Mouse (Mus musculus) kidney, adult 2 months (tissue): ENCODE measurements around the gene Pramef8. TPM values are rescaled to one million over a fixed set of nuclear protein-coding genes. Genes with fewer than 3 reads are reported as not detected.
"Not testable (repeated sequence)": the region's sequence is repeated elsewhere in the genome, so short reads cannot be mapped to it uniquely, and the experiment has no call there.

Source experiments
- DNase-seq: peaks from one replicate; pipeline ENCODE4 v3.0.0; 2021
- H3K27ac ChIP-seq: fragments of 200-500 bp; 2 replicates; pipeline ENCODE4 v1.5.1; 2012; ENCODE audit warnings: low read depth, low read length, control low read depth, inconsistent platforms; ENCODE audit not compliant: insufficient read depth
- H3K27me3 ChIP-seq: fragments of 200-500 bp; replicated peaks from 2 replicates; pipeline ENCODE4 v1.6.1; 2012; ENCODE audit warnings: mild to moderate bottlenecking, moderate library complexity, low read length, inconsistent platforms; ENCODE audit not compliant: control insufficient read depth, insufficient read depth
- H3K36me3 ChIP-seq: fragments of 200-500 bp; 2 replicates; pipeline ENCODE4 v1.6.1; 2012; ENCODE audit warnings: mild to moderate bottlenecking, moderate library complexity, low read length, inconsistent platforms; ENCODE audit not compliant: control insufficient read depth, insufficient read depth
- H3K4me1 ChIP-seq: fragments of 200-500 bp; 2 replicates; pipeline ENCODE4 v1.6.1; 2011; ENCODE audit warnings: low read length; ENCODE audit not compliant: control insufficient read depth, insufficient read depth
- H3K4me3 ChIP-seq: fragments of 200-500 bp; 2 replicates; pipeline ENCODE4 v1.5.1; 2011; ENCODE audit warnings: mild to moderate bottlenecking, low read depth, low read length, control low read depth; ENCODE audit not compliant: insufficient read depth
- CTCF ChIP-seq: fragments of 200-500 bp; conservative IDR thresholded peaks from 2 replicates; pipeline ENCODE4 v1.5.1; 2011; ENCODE audit warnings: low read depth, mild to moderate bottlenecking, control low read depth, low read length, moderate library complexity, mixed read lengths; ENCODE audit not compliant: insufficient read depth, insufficient read length
- POLR2A ChIP-seq: fragments of 200-500 bp; IDR thresholded peaks from one replicate; pipeline ENCODE4 v1.6.1; 2011; ENCODE audit warnings: low read depth, low read length, control low read depth
- WGBS: fragments of 180-500 bp; shearing (Covaris S2); methylation state at CpG from one replicate; pipeline ENCODE4 v1.1.7; 2018; 5-methylcytosine and 5-hydroxymethylcytosine counted together
- polyA plus RNA-seq: library from polyadenylated mRNA; depleted of rRNA; stranded (reverse); fragments of >200 nt; gene quantifications from 2 replicates; pipeline ENCODE4 v1.2.3, GENCODE M21; 2012; rRNA removed

Pramef8 gene
- polyA plus RNA-seq, 1 experiment: 5.1 TPM

DNA sequence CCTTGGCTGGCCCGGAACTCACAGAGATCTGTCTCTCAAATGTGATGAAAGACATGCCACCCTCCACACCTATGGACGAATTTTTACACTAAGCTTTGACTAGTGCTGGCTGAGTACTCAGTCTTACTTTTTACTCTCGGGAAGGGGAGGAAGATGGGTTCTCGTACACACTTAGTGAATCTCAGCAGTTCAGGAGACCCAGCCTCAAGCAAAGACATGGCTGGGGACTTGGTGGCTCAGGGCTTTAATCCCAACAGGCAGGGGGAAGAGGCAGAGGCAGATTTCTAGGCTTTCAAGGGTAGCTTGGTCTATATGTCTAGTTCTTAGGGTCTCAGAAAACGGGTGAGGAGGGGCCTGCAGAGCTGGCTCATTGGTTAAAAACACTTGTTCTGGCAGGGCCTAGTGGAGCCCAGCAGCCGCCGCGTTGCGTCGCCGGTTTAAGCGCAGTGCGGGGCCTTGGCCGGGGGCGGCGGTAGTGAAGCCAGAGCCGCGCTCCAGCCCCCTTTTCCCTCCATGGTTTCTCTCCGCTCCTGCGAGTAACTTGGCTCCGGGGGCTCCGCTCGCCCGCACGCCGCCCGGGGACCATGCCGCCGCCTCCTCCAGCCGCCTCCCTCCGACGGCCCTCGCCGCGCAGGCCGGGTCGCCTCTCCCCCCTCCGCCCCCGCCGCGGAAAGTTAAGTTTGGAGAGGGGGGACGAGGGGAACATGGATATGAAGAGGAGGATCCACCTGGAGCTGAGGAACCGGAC, 23.1 kb upstream of the Pramef8 start:
- 7% methylated on average over 43 of the region's 43 CpGs for WGBS
- Histone ChIP-seq H3K36me3 (no peaks in the 10 kb centered on the region), H3K4me3 (peak overlapping the region; percentile 30; the same call in 1 of the 2 replicates), H3K27me3 (no peaks in the 10 kb centered on the region), H3K4me1 (no peaks in the 10 kb centered on the region), H3K27ac (no peak overlapping the region)
- no peak for TF ChIP-seq POLR2A
- peak; percentile 13 for DNase-seq

DNA sequence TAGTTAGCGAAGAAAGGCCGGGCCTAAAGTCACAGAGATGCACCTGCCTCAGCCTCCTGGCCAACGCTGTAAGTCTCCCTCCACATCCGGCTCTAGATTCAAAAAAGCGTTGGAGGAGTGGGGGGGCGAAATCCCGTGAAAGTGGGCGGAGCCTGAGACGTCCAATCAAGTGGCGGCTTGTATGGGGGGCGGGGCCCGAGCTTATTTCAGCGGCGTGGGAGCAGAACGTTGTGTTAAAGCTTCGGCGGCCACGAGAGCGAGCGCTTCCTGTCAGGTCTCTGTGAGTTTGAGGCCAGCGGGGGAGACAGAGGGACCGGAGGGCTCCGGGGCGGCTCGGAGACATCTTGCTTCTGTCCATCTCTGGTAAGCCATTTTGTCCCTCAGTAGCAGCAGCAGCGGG, 18.0 kb upstream of the Pramef8 start, which contains the start of gene Pramel1:
Gene Pramel1 (plus strand): TSS at position 248 of the 400 bp plus-strand sequence.
- TF ChIP-seq POLR2A (no peak), CTCF (no peak)
- Histone ChIP-seq H3K27me3 (no peaks in the 10 kb centered on the region), H3K27ac (no peak within 1 kb of the TSS), H3K4me1 (no peaks in the 10 kb centered on the region), H3K36me3 (no peaks in the 10 kb centered on the region), H3K4me3 (no peak within 1 kb of the TSS)
- WGBS: 80% methylated on average over 26 of the region's 26 CpGs
- no peak for DNase-seq

DNA sequence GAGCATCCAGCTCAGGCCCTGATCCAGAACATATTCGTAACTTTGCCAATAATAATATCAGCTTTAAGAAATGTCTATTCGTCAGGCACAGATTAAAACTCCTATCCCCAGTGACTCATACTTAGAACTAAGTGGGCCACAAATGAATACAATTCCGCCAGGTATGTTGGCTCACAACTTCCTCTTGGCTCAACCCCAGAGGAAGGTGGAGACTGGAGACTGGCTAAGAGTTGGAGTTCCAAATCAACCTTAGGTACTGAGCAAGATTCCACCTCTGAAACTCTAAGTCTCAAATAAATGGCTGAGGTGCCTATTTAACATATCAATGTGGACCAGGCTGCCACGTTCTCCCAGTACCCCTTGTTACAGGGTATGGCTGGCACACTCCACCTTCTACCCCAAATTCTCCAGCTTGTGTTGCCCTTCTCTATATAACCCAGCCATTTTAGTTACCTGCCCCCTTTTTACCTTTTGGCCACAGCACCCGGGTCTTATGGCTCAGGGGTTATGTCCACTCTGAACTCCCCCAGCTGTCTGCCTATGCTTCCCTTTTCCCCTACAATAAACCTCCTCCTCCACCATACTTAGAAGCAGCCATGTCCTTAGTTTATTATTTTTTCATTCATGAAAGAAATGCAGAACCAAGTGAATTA, 534 bp upstream of the Pramef8 start:
- no peaks in the 10 kb centered on the region for H3K4me1 ChIP-seq
- no peaks in the 10 kb centered on the region for H3K36me3 ChIP-seq
- 0 out of 2 replicates have a peak overlapping the region, but pooled peaks have one; percentile 27 for H3K27ac ChIP-seq
- no peaks in the 10 kb centered on the region for H3K27me3 ChIP-seq
- TF ChIP-seq POLR2A (no peak), CTCF (no peak)
- H3K4me3 ChIP-seq: peak overlapping the region; percentile 38
- DNase-seq: no peak
- 66% methylated on average over 5 of the region's 5 CpGs for WGBS

DNA sequence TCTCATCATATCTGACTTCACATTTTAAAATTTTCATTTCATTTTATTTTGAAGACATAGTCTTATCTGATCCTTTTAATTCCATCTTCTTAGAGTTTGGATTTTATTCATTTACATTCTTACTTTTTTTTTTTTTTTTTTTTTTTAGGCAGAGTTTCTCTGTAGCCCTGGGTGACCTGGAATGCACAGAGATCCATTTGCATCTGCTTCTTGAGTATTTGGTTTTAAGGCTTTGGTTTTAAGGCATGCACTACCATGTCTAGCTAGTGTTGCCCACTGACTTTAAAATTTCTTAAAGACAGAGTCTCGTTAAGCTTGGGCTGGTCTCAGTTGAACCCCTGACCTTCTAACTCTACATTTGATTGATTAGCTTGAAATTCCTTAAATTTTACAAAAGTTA, 1.4 kb downstream of the Pramef8 start:
- TF ChIP-seq POLR2A: no peak

DNA sequence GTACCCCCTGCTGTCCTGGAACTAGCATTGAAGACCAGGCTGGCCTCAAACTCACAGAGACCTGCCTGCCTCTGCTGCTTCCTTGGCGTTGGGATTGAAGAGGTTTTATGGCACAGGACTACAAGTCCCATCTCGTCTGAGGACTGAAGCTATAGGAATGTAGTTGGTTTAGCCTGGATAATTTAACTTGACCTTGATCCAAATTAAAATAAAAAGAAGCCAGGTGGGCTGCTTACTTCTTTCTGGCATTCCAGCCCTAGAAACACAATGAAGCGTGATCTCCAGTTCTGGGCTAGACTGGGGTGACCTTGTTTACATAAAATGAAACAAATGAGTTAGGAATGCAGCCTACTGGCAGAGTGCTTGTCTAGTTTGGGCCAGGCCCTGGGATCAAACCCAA, 1.9 kb downstream of the Pramef8 start:
- Histone ChIP-seq H3K27me3 (no peaks in the 10 kb centered on the region), H3K27ac (no peak overlapping the region), H3K36me3 (peaks cover 4% of the 10 kb centered on the region), H3K4me1 (no peaks in the 10 kb centered on the region), H3K4me3 (no peak overlapping the region)
- DNase-seq: no peak
- no peak for TF ChIP-seq CTCF
- TF ChIP-seq POLR2A: no peak
- WGBS: 92% methylated on average over 3 of the region's 3 CpGs

More for the DNA sequence above, 1.4 kb downstream of the Pramef8 start:
- H3K36me3 ChIP-seq: peaks cover under 1% of the 10 kb centered on the region
- no peak for DNase-seq
- no peak overlapping the region for H3K4me3 ChIP-seq
- H3K27ac ChIP-seq: no peak overlapping the region
- H3K4me1 ChIP-seq: no peaks in the 10 kb centered on the region
- H3K27me3 ChIP-seq: no peaks in the 10 kb centered on the region
- 92% methylated on average over 1 of the region's 1 CpGs for WGBS

DNA sequence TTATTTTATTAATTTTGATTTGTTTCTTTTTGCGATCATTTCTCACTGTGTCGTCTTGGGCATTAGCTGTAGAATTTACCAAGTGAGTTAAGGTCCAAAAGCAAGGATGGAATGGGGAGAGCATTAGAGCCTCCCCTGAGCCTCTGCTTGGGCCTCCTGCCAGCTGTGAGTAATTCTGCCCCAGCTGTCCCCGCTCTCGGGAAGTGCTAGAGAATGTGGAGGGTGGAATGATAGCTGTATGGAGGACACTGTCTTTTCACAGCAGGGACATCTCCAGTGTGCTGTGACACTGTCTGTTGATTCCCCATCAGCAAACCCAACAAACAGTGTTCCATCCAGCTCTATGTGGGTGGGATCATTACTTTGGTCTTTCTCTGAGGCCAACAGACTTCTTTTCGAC, 14.5 kb downstream of the Pramef8 start:
- WGBS: 67% methylated on average over 5 of the region's 5 CpGs
- DNase-seq, H3K27me3 ChIP-seq, H3K4me1 ChIP-seq, H3K27ac ChIP-seq, H3K36me3 ChIP-seq, H3K4me3 ChIP-seq: not testable (repeated sequence)

DNA sequence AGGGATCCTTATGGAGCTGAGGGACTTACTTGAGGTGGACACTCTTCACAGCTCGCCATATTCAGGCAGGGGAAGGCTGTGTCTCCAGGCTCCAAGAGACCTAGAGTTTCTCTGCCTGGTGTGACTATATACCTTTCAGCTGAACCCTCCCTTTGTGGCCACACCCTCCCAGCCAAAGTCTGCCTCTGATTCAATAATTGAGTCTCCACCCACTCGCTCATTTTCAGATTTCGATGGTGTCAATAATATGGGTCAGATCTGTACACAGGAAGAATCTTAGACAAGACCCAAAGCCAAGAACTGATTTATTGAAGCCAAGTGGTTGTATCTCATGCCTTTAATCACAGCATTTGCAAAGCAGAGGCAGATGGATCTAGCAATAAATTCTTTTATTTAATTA, 38.0 kb downstream of the Pramef8 start, which contains the start of gene Oog4:
Gene Oog4 (minus strand): TSS at position 101 of the 400 bp plus-strand sequence.
- H3K36me3 ChIP-seq: no peaks in the 10 kb centered on the region
- H3K4me3 ChIP-seq: no peak within 1 kb of the TSS
- WGBS: 81% methylated on average over 3 of the region's 3 CpGs
- TF ChIP-seq POLR2A: no peak
- no peak for TF ChIP-seq CTCF
- no peaks in the 10 kb centered on the region for H3K4me1 ChIP-seq
- DNase-seq: no peak
- H3K27me3 ChIP-seq: no peaks in the 10 kb centered on the region
- no peak within 1 kb of the TSS for H3K27ac ChIP-seq

Other genes starting within 250 kb of the Pramef8 start
- gene Prdm2, start 199.4 kb upstream of the Pramef8 start, polyA plus RNA-seq: 10.1 and 13.9 TPM in 2 replicates
- gene Pdpn, start 112.9 kb upstream of the Pramef8 start, polyA plus RNA-seq: 3.2 and 4.5 TPM in 2 replicates
- gene Lrrc38, start 62.7 kb upstream of the Pramef8 start, polyA plus RNA-seq: 0.04 and 0.06 TPM in 2 replicates
- gene Pramel1, start 18.0 kb upstream of the Pramef8 start, polyA plus RNA-seq: not detected in 2 replicates
- not detected in 2 replicates for gene Oog4, start 37.9 kb downstream of the Pramef8 start, polyA plus RNA-seq
- gene Gm13043, start 98.9 kb downstream of the Pramef8 start, polyA plus RNA-seq: not detected in 2 replicates
- not detected in 2 replicates for gene Gm13040, start 123.5 kb downstream of the Pramef8 start, polyA plus RNA-seq
- not detected in 2 replicates for gene BC080695, start 139.3 kb downstream of the Pramef8 start, polyA plus RNA-seq
- not detected in 2 replicates for gene Gm13057, start 139.3 kb downstream of the Pramef8 start, polyA plus RNA-seq
- gene Gm13083, start 202.6 kb downstream of the Pramef8 start, polyA plus RNA-seq: not detected in 2 replicates
- not detected in 2 replicates for gene Gm13088, start 244.8 kb downstream of the Pramef8 start, polyA plus RNA-seq